Mouse (Mus musculus) bone marrow macrophage, adult 2 months (primary cell): ENCODE results near the gene Gm10271. TPM values are rescaled to one million over a fixed set of nuclear protein-coding genes. Genes with fewer than 3 reads are reported as not detected.

ENCODE experiments used
- H3K27ac ChIP-seq: 2 replicates; pipeline ENCODE4 v1.5.1; 2012; ENCODE audit warnings: low read depth, low read length; ENCODE audit not compliant: insufficient read depth
- H3K4me1 ChIP-seq: 2 replicates; pipeline ENCODE4 v1.6.1; 2012; ENCODE audit warnings: low read length; ENCODE audit not compliant: control insufficient read depth, insufficient read depth
- H3K4me3 ChIP-seq: 2 replicates; pipeline ENCODE4 v1.5.1; 2012; ENCODE audit warnings: mild to moderate bottlenecking, low read length, moderate library complexity; ENCODE audit not compliant: insufficient read depth
- CTCF ChIP-seq: IDR thresholded peaks from 2 replicates; pipeline ENCODE4 v1.5.1; 2012; ENCODE audit warnings: low read depth, mild to moderate bottlenecking, low read length, moderate library complexity
- POLR2A ChIP-seq: IDR thresholded peaks from 2 replicates; pipeline ENCODE4 v1.6.1; 2012; ENCODE audit warnings: mild to moderate bottlenecking, low read depth, low read length, borderline replicate concordance
- polyA plus RNA-seq: library from polyadenylated mRNA; stranded (reverse); fragments of >200 nt; gene quantifications from 2 replicates; pipeline ENCODE4 v1.2.4, GENCODE M21; 2012; ENCODE audit not compliant: missing spikeins, insufficient read depth, insufficient read length

The Gm10271 gene
- polyA plus RNA-seq, 1 experiment: not detected

DNA sequence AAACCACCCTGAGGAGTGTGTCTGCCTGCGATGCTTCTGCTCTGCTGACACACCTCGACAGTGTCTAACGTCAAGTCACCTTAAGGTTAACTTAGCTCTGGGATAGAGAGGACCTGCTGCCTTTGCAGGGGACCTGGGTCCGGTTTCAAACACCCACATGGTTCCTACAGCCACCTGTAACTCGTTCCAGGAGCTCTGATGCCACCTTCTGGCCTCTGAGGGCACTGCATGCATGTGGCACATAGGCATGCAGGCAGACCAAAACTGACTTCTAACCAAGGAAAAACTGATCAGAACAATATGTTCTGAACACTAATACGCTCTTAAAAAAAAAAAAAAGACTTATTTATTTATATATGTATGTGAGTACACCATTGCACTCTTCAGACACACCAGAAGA, 29.4 kb downstream of the Gm10271 start:
- H3K4me3 ChIP-seq: no peak overlapping the region
- TF ChIP-seq CTCF (no peak), POLR2A (no peak)

DNA sequence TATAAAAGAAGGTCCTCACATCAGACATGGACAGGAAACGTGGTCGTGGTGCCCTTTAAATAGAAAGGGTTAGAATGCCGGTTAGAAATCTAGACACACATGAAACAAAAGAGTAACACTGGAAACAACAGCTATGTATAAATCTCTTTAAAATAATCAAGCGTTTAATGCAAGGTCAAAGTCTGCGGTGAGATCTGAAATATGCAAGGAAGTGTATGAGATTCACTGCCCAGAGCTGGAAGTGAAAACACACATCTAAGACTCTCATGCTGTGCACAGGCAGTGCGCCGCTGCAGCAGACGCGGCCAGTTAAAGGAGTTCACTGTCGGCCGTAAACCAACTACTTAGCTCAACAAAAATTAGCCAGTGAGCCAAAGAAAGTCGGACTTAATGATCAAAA, 37.4 kb downstream of the Gm10271 start:
- no peak for TF ChIP-seq POLR2A
- no peak for TF ChIP-seq CTCF
- H3K4me3 ChIP-seq: no peak overlapping the region
- peaks cover 14% of the 10 kb centered on the region for H3K4me1 ChIP-seq
- H3K27ac ChIP-seq: no peak overlapping the region

More for the DNA sequence above, 29.4 kb downstream of the Gm10271 start:
- Histone ChIP-seq H3K4me1 (no peaks in the 10 kb centered on the region), H3K27ac (no peak overlapping the region)

DNA sequence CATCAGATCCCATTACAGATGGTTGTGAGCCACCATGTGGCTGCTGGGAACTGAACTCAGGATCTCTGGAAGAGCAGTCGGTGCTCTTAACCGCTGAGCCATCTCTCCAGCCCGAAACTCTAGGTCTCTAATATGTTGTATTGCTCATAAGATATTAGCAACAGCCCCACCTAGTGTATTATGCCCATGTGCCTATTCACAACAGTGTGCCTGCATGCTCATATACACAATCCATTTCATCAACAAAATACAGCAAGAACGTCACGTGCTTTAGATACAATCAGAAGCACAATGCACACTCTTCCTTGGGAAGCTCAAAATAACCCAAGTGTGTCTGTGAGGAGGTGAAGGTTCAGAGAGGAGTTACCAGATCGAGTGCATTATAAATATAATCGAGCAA, 38.6 kb downstream of the Gm10271 start:
- H3K4me1 ChIP-seq: peaks cover 22% of the 10 kb centered on the region
- TF ChIP-seq POLR2A (no peak), CTCF (no peak)
- no peak overlapping the region for H3K4me3 ChIP-seq
- H3K27ac ChIP-seq: no peak overlapping the region

DNA sequence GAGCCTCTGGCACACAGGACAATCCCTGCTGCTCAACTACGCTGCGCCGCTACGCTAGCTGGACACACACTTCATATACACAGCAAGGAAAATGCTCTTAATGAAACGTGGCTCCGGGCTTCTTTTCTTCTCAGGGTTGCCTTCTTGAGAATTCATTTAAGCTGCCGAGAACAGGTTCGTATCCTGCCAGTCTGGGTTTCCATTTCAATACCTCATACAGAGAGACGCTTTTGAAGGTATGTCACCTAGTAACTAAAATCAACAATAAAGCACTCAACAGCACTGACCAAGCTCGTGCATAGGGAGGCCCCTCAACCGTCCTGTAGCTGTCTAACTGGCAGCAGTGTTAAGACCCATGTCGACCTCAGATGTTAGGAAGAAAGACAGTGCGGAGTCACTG, 40.0 kb downstream of the Gm10271 start:
- H3K27ac ChIP-seq: no peak overlapping the region
- peaks cover 26% of the 10 kb centered on the region for H3K4me1 ChIP-seq
- TF ChIP-seq POLR2A (no peak), CTCF (no peak)
- H3K4me3 ChIP-seq: no peak overlapping the region

DNA sequence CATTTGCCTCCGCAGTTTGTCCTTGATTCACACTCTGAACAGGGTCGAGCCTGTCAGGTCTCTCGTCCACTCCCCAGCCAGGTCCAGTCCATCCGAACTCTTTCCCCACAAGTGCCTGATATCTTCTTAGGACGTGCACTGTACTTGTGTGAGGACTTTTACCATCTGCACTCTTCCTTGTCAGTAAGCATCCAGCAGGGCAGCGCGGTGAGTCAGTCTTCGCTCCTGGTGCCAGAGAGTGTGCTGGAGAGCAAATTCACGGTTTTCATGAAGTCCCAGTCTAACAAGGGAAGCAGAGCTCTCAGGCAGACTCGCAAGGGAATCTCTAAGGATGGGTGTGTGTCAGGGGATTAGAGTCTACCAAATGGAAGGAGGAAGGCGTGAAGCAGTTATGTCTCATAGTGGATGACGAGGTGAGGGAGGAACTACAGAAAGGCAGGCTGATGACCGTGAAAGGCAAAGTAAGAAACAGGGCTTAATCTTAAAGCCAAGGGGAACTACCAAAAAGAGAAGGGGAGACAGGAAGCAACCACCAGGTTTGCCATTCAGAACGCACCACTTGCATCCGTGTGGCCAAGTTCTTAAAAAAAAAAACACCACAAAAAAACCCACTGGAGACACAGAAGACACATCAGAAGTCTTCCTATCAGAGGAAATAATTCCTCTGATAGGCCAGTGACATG, 40.8 kb downstream of the Gm10271 start:
- Histone ChIP-seq H3K27ac (no peak overlapping the region), H3K4me3 (no peak overlapping the region), H3K4me1 (peaks cover 32% of the 10 kb centered on the region)
- TF ChIP-seq CTCF (no peak), POLR2A (no peak)

DNA sequence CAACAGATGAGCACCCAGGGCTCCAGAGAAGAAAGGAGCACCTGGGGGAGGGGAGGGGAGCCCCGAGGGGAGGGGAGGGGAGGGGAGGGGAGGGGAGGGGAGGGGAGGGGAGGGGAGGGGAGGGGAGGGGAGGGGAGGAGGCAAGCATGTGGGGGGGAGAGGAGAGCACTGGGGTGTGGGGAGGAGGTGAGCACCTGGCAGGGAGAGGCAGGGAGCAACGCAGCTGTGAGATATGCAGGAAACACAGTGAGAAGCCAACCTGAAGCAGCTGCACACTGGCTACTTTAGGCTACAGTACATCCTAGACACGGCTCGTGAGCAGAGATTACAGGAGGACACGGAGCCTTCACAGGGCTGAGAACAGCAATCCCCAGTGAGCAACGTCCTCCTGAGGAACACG, 41.5 kb downstream of the Gm10271 start:
- peaks cover 34% of the 10 kb centered on the region for H3K4me1 ChIP-seq
- no peak for TF ChIP-seq POLR2A
- no peak for TF ChIP-seq CTCF
- no peak overlapping the region for H3K27ac ChIP-seq
- no peak overlapping the region for H3K4me3 ChIP-seq

DNA sequence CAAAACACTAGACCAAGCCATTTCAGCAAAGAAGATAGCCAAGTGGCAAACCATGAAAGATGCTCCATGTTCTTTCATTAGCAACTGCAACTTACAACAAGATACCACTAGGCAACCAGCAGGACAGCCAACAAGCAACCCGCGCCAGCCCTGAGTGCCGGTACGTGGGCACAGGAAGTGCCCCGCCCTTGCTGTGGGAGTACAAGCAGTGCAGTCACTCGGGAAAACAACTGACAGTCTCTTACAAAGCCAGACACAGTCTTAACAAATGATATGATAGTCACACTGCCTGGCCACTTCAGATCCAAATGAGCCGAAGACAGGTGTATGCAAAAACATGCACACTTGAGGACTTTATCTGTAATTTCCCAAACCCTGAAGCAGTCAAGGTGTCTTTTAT, 41.9 kb downstream of the Gm10271 start:
- H3K4me3 ChIP-seq: no peak overlapping the region
- no peak overlapping the region for H3K27ac ChIP-seq
- TF ChIP-seq CTCF (no peak), POLR2A (no peak)
- peaks cover 34% of the 10 kb centered on the region for H3K4me1 ChIP-seq

DNA sequence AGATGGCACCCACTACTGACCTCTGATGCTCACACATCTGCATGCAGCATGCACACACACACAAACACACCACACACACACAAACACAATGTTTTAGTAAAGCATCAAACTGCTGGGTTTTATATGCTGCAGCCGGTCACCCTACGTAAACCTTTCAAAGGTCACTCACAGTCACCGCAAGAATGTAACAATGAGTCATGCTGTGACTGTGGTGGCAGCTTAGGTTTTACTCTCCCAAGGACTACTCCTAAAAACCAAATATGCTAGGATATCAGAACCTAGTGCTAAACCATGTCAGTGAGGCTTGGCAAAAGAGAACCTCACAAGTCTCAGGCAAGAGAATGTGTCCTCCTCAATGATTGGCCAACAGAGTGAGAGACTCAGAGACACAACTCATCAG, 43.6 kb downstream of the Gm10271 start:
- TF ChIP-seq POLR2A (no peak), CTCF (no peak)
- Histone ChIP-seq H3K4me3 (no peak overlapping the region), H3K4me1 (peaks cover 37% of the 10 kb centered on the region), H3K27ac (no peak overlapping the region)

DNA sequence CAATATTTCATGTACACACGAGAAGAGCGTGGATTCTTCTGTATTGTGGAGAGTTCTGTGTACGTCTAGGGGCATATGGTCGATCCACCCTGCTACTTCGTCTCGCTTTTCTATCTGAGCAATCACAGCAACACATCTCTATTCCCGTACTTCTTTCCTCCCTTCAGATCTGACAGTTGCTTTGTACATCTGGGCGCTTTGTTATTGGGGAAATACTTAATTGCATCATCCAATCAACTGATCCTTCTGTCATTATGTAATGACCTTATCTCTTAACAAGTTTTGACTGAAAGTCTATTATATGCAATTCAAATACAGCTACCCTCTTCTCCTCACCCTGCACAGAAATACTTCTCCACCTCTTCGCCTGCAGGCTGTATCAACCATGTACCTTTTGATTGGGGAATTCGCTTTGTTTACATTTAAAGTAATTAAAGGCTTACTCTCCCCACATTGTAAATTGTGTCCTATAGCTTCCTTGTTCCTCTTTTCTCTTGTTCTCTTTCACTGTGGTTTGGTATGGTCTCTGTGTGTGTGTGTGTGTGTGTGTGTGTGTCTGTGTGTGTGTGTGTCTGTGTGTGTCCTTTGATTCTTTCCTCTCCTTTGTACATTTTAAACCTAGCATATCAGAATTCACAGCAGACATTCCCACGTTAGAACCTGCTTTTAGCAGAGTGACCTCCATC, 45.8 kb downstream of the Gm10271 start:
- no peak overlapping the region for H3K27ac ChIP-seq
- no peak overlapping the region for H3K4me3 ChIP-seq
- H3K4me1 ChIP-seq: peaks cover 30% of the 10 kb centered on the region
- TF ChIP-seq POLR2A (no peak), CTCF (no peak)
